Mouse (Mus musculus) urinary bladder, postnatal 4 days (tissue): ENCODE results near the gene Fastk.

Source experiments
- DNase-seq, 2 experiments: peaks; one replicate each; pipeline ENCODE4 v3.0.0; 2021 to 2022; ENCODE audit warnings: low spot score in 2 of 2

Gene Fastk

DNA sequence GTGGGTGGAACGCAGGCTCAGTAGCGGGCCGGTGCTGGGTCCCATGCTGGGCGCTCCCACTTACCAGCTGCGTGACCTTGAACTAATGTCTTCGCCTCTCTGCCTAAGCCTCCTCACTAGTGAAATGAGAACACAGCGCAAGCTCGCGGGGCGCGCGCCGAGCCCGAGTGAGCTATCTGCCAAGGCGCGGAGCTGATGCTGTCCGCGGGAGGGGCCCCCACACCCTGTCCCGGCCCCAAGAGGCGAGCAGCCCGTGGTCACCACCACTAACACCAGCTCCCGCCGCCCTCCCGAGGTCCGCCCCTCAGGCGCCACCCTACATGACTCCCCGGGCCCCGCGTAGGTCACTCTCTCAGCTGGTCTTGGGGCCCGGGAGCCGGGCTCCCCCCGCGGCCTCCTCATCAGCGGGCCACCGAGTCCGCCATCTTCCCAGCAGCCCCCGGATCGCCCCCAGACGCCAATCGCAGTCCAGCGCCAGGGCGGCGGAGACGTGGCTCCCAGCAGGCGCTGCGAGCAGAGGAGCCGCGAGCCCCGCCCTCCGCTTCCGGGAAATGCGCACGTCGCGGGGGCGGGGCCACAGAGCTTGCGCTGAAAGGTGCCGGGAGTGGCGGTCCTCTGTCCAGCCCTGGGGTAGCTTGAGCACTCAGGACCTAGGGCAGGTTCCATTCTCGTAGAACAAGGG is at the start of gene Fastk:
Gene Fastk (minus strand): TSS at position 542 of the 682 bp plus-strand sequence.
- DNase-seq: peak; percentile 92 to 93

DNA sequence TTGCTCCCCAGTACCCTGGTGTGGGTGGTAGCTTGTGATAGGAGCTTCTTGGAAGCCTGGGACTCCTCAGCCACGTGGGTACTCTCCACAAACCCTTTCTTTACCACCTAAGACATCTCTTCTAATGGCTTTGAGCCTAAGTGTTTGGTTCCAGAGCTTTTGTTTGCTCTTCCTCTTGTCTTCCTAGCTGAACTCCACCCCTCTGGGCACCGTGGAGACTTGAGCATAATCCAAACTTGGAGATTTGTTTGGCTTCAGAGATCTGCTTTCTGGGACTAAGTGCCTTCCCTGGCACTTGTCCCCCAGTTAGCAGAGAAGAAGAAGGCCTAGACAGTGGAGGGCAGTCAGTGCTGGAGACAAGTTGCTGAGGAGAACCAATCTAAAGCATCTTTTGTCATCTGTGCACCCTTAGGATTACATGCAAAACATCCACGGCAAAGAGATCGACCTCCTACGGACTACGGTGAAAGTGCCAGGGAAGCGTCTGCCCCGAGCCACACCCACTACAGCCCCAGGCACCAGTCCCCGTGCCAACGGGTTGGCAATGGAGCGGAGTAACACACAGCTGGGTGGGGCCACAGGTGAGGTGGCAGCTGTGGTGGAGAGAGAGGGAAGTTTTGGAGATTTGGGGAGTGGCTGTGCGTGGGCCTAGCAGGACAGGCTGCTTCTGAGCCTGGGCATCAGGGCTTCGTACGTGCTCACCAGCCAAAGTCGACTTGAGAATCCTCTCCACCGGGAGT is 47.6 kb upstream of the Fastk start:
- no peak for DNase-seq

DNA sequence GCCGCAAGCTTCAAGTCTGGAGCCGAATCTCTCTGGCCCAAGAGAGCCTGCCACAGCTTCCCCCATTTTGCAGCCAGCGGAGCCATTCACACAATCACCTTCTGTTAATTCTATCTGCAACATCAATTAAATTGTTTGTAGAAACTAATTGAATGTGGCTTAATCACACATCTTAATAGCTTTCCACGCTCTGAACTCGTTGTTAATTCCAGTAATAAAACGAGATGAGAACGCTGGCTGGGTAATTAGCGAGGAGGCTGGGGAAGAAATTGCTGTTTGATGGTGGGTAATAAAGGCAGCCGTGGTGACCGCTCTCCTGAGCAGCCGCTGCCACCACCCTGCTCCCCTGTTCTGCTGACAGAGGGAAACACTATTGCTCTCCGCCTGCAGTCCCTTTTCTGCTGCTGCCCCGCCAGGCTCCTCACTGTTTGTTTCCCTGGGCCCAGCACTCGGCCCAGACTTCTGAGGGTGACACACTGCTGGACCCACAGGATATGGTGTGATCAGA is 45.4 kb upstream of the Fastk start:
- no peak for DNase-seq

DNA sequence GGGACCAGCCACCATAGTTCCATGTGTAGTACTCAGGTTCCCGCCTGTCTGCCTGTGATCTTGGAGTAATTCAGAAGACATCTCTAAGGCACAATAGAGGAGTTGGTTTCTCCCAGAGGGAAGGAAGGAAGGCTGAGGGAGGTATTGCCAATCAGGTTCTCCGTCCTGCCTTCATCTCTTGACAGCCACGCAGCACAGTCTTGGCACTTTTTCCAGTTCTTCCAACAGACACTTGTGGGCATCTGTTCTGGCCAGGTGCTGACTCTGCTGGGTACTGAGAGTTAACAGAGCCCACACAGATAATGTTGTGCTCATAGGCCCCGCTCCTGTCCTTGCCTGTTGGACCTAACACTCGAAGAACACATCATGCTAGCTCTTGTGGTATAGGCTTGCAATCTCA is 41.7 kb upstream of the Fastk start:
- no peak for DNase-seq

DNA sequence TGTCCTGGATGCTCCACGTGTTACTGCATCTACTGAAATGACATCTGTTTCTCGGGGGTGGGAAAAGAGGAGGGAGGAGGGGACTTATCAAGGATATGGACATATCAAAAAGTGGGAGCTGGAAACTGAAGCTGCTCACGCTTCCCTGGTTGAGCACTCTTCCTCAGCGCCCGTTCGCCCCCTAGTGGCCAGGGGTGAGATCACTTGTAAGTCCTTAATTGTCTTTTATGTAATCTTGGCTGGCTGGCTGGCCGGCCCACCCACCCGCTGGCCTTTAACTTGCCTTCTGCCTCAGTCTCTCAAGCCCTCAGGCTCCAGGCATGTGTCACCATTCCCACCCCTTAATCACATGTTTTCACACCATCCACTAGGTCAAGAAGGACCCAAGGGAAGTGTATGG is 41.0 kb upstream of the Fastk start:
- peak; percentile 68 to 90 for DNase-seq

DNA sequence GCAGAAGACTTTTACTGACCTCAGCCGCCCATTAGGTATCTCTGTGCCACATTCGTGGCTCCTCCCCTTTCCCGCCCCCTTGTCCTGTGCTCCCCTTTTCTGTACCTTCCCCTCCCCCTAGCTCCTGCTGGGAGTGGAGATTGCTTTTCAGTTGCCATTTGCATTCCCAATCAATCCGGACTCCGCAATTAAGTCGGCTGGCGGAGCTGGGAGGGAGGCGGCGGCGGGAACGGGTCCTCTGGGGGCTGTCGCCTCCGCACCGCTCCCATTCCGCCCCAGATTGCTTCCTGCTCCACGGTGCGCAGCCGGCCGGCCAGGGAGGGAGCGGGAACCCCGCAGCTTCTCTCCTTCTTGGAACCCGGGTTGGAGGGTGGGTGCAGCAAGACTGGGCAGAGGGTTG is 39.9 kb upstream of the Fastk start:
- DNase-seq: no peak

DNA sequence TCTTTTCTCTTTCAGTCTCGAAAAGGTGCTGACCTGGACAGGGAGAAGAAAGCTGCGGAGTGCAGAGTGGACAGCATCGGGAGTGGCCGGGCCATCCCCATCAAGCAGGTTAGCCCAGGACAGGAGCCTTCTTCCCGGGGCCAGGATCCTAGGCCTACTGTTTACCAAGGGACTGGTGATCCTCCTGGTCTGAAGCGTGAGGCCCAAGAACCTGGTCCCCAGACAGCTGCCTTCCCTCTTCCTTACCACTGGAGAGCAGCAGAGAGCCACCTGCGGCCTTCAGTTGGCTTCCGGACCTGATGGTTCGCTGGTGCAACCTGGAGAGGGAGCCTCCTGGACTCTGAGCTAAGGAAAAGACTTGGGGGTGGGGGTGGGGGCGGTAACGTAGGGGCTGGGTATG is 38.2 kb upstream of the Fastk start:
- peak; percentile 61 to 71 for DNase-seq

DNA sequence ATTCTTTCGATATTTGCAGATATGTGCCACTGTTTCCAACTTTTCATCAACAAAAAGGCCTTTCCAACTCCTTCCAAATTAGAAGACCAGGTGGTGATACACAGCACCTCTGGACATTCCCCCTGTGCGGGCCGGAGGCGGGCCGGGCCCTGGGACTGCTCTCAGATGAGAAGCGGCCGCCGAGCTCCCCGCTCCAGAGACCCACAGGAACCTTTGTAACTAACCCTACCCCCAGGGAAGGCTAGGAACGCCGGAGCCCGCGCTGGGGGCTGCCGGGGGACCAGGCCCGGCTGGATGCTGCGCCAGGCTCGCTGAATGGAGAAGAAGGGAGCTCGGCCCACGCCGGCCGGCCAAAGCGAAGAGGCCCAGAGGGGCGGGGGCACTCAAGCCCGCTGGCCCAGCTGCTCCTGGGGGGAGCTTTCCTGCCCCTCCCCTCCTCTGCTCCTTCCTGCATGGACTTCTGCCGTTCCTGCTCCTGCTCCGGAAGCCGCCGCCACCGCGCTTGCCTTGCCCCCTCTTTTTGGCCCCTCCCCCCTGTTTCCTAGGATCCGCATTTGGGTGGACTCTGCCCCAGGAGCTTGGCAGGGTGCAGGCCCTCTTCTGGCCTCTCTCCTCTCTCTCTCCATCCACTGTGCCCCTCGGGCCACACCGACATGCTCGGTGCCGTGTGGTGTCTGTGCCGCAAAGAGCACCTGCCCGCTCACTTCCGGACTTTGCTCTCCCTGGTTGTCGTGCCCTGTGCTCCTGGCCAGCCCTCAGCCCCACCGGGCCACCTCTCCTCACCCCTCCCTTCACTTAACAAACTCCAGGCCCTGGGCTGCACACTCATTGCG is 37.4 kb upstream of the Fastk start:
- DNase-seq: no peak

DNA sequence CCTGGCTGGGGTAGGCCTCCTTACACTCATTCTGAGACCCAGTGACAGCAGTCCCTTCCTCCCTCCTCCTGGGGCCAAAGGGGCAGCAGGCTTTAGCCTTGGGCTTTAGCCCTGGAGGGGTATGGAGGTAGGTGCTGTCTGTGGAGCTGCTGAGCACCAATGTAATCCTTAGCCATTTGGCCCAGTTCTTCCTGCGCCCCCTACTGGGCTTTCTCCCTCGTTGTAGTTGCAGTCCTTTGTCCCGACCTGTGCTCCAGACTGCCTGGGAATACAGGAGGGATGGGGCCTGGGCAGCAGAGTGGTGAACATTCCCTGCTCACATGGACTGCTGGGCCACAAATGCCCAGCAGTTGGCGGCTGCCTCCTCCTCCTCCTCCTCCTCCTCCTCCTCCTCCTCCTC is 36.6 kb upstream of the Fastk start:
- peak; percentile 42 to 68 for DNase-seq

DNA sequence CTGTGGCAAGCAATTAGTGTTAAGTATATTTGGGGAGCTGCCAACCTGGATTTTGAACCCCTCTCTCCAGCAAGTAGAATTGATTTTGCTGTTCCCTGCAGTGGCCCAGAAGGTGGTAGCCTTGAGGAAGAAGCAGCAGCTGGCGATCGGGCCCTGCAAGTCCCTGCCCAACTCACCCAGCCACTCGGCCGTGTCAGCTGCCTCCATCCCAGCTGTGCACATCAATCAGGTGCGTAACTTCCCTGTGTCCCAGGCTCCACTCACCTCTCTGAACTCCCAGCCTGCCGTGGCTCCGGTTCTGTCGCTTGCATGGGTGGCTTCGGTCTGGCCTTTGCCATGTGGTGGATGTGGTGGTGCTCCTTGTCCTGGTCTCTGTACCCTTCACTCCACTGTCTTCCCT is 32.8 kb upstream of the Fastk start:
- no peak for DNase-seq

DNA sequence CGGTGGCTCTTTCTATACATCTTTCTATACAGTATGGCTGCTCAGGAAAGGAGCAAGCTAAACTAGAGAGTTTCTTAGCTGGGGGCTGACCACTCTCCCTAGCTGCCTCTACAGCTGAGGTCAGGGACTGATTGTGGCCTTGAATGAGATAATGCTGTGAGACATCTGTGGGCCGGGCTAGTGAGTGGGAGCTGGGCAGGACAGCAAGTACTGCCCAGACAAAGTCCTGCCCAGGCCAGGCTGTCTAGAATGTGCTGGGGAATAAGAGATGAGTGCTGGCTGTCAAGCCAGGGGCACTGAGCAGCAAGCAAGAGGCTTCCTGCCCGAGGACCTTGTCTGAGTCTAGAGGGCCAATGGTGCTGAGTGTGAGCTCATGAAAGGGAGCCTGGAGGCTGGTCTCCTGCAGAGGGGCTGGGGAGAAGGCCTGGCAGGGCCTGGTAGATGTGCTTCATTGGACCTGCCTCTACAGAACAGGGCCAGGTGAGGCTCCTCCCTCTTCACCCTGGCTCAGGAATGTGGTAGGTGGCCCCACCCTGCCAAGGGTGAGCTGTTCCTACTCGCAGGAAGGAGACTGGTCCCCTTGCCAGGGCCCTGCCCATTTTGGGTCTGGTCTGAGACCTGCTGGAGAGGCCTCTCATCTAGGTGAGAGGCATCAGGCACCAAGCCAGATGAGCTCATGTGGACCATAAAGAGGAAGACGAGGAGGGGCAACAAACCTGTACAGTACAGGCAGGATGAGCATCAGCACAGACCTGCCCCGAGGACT is 30.6 kb upstream of the Fastk start:
- peak; percentile 72 to 74 for DNase-seq

DNA sequence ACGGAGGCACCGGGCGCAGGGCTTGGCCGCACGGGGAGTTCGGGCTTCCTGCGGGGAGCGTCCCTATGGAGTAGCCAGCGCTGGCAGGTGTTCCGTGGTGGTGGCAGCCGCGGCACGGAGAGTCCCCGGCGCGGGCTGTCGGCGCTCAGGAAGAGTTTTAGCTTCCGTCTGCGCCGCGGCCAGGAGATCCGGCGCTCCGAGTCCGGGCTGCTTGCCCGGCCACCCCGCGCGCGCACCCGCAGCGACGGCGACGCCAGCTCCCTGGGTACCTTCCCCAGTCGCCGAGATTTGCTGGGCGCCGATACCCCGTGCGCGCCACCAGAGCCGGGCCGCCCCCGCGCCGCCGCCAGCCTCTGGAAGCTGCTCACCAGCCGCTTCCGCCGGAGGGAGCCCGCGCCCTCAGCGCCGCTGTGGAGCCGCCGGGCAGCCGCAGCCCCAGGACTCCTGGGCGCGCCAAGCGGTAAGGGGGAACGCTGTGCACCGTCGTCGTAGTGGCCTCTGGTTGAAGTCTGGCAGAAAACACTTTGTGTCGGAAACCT is 29.7 kb upstream of the Fastk start:
- DNase-seq: peak in 1 of 2 experiments; percentile 45

DNA sequence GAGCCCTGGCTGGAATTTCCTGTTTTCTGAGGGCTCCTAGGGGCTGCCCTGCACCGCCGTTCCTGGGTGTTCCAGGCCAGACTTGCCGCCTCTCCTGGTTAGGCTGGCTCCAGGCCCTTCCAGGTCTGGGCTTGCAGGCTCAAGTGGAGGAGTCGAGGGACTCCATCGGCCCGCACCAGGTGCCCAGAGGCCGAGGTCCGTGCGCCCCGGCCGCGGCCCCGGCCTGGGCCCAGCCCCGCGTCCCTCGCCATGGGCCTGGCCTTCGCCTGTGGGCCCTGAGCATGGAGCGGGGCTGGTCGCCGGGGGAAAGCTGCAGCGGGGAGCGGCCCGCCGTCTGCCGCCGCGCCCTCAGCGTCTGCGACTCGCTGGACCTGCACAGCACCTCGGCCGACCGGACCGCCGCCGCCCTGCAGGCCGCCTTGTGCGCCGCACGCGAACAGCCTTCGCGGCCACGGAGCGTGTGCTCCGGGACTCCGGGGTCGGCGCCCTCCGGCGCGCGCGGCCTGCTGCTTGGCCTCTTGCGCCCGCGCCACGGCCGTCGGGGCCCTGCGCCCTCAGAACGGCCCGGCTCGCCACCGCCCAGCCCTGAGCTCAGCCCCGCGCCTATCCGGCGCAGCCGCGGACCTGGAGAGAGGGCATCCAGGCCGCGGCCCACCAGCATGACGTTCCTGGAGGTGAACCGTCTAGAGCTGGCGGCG is 29.1 kb upstream of the Fastk start:
- peak in 1 of 2 experiments; percentile 54 for DNase-seq

DNA sequence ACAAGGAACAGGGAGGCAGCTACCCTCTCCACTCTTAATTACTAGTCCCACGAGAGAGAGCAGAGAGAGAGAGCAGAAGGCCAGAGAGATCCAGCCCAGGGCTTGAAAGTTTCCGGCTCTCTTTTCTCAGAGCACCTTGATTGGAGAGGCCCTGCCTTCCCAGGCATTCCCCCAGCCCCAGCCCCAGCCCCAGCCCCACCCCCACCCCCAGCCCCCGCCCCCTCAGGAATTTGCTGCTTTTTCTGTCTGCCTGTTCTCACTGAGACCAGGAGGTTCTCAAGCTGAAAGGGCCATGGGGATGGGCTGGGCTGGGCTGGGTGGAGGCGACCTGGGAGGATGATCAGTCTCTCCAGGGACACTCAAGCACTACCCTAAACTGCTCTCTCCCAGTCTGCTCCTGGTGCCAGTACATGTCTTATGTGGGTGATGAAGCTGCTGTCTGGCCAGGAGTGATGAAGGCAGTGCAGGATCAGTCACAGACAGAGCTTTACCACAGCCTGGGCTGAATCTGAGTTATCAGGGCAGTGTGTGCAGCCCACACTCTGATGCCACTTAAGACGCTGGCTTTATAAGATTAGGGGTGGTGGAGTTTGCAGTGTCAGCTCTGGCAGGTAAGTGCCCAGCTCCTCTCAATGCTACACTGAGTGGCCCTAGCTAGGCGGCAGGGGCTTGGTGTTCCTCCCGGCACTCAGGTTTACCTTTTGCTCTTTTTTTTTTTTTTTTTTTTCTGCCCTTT is 28.0 kb upstream of the Fastk start:
- no peak for DNase-seq

DNA sequence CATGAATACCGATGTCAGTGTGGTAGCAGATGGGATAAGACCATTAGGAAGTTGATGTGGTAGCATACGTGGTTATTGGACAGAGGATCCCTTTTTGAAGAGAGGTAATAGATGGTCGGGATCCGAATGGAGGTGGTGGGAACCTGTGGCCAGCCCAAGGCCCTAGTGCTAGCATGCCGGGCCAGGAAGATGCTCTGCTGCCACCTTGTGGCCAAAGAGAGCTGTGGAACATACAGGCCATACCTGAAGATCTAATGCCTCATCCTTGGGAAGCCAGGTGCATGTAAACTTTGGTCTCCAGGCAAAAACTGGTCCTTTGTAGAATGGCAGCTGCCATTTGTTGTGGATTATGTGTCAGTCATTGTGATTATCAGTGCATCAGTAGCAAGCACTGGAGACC is 25.5 kb upstream of the Fastk start:
- DNase-seq: no peak

DNA sequence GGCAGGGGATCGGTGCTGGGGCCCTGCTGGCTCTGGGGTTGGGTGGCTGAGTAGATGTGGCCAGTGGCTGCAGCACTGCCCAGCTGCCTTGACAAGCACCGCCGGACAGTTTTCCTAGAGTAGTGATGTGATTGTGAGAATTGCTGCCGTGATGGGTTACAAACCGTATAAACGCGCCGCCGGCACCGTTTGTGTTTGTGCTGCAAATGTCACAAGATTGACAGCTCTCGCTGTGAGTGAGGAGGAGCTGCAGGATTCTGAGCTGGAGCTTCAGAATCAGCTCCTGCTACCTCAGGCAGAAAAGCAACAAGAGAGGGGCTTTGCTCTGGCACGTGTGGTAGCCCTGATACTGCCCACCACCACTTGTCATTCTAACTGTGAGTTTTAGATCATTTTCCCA is 21.7 kb upstream of the Fastk start:
- no peak for DNase-seq

DNA sequence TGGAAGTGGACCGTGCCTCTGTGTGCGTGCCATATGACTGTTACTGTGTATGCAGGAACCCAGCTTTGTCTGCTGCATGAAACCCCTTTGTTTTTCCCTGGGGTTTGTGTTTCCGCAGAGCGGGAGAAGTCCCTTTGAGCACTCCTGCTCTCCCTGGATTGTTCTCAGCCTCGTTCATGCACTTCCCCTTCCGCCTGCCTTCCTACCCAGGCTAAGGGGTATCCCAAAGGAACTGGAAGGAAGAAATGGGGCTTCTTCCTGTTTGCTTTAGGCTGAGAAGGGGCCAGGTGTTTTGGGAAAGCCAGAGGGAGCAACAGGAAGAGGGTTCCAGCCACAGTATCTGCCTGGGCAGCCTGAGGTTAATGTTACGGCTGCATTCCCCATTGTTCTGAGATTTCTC is 10.5 kb upstream of the Fastk start:
- no peak for DNase-seq

DNA sequence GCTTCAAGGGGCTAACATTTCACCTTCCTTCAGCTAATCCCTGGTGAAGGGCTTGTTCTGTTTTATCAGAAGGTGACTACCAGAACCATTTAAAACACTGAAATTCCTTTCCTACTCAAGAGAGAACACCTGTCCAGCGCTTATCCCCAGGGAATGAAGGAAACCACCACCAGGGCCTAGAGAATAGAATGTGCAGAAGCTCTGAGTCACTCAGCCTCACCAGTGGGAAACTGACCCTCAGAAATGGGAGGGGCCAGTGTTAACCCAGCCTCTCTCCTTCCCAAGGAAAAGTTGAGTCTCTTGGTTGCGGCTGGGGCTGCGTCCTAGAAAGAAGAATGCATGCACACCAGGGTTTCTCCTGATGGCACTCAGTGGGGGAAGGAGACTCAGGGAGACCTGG is 10.0 kb upstream of the Fastk start:
- no peak for DNase-seq

DNA sequence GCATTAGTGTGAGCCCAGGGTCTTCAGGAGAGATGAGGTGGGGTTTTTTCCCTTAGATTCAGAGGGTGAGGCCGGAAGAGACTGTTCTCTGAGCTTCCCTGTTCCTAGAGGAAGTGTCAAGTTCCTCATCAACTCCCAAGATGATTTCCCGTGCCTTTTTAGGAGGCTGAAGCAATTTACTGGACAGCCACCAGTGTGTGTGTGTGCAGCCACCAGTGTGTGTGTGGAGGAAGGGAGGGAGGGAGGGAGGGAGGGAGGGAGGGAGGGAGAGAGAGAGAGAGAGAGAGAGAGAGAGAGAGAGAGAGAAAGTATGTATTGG is 8.9 kb upstream of the Fastk start:
- DNase-seq: no peak

DNA sequence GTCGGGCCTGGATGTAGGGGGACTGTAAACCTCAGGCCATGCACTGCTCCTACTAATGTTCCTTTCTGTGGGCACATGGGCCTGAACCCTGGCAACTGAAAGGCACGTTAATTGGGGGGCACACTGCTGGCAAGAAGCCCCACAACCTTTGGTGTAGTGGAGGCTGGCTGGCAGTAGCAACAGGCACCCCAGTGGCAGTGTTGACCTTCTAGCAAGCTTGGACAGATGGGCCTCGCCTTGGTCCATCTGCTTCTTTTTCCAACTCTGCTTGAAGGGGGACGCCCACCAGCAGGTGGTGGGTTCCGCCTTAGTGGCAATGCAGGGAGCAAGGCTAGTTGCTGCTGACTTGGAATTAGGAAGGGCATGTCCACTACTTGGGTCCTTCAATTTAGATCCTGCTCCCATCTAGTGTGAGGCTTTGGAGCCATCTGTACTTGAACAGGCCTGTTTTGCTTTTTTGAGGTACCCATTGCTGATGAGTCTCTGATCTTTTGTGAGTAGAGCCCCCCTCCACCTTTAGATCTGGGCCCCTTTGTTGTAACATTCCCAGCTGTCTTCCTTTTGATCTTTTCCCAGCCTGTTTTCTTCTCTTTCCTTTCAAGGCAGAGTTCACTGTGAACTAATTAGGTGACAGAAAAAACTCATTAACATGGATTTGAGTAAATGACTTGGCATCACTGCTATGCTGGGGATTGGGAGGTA is 8.3 kb upstream of the Fastk start:
- DNase-seq: no peak
